Mouse (Mus musculus) heart, adult 2 months (tissue): ENCODE measurements around the gene Unc13b. TPM values are rescaled to one million over a fixed set of nuclear protein-coding genes. Genes with fewer than 3 reads are reported as not detected.
A peak's percentile ranks its signal among the peaks of the same experiment; 100 is the strongest.

Experiments used
- DNase-seq, 2 experiments: peaks; one replicate each; pipeline ENCODE4 v3.0.0; 2021
- H3K27ac ChIP-seq: fragments of 200-600 bp; 2 replicates; pipeline ENCODE4 v1.8.1; 2022
- H3K27me3 ChIP-seq: fragments of 200-500 bp; 2 replicates; pipeline ENCODE4 v1.6.1; 2012; ENCODE audit warnings: mild to moderate bottlenecking, low read length, inconsistent platforms, mixed read lengths; ENCODE audit not compliant: control insufficient read depth, insufficient read depth
- H3K36me3 ChIP-seq: fragments of 200-500 bp; 2 replicates; pipeline ENCODE4 v1.6.1; 2012; ENCODE audit warnings: low read length, inconsistent platforms; ENCODE audit not compliant: control insufficient read depth, insufficient read depth
- H3K4me1 ChIP-seq: fragments of 200-500 bp; 2 replicates; pipeline ENCODE4 v1.6.1; 2011; ENCODE audit warnings: low read length; ENCODE audit not compliant: control insufficient read depth, insufficient read depth
- H3K4me3 ChIP-seq: fragments of 200-600 bp; 2 replicates; pipeline ENCODE4 v1.8.1; 2022
- H3K79me2 ChIP-seq: fragments of 200-500 bp; replicated peaks from 2 replicates; pipeline ENCODE4 v1.6.1; 2012; ENCODE audit warnings: mild to moderate bottlenecking, inconsistent platforms, low read length, moderate library complexity, mixed read lengths; ENCODE audit not compliant: control insufficient read depth, insufficient read depth
- H3K9ac ChIP-seq: fragments of 200-500 bp; 2 replicates; pipeline ENCODE4 v1.6.1; 2012; ENCODE audit warnings: low read depth, mild to moderate bottlenecking, control low read depth, inconsistent platforms, low read length, mixed read lengths
- CTCF ChIP-seq: fragments of 200-600 bp; IDR thresholded peaks from 2 replicates; pipeline ENCODE4 v1.8.1; 2022; ENCODE audit warnings: antibody characterized with exemption, mild to moderate bottlenecking, moderate library complexity
- EP300 ChIP-seq: fragments of 200-500 bp; IDR thresholded peaks from 2 replicates; pipeline ENCODE4 v1.6.1; 2011; ENCODE audit warnings: low read depth, low read length, control low read depth; ENCODE audit not compliant: insufficient read depth
- POLR2A ChIP-seq: fragments of 200-500 bp; IDR thresholded peaks from 2 replicates; pipeline ENCODE4 v1.6.1; 2011; ENCODE audit warnings: mild to moderate bottlenecking, low read depth, low read length, control low read depth; ENCODE audit not compliant: insufficient read depth
- WGBS: fragments of 180-500 bp; shearing (Covaris S2); methylation state at CpG from one replicate; pipeline ENCODE4 v1.1.7; 2018; 5-methylcytosine and 5-hydroxymethylcytosine counted together
- intact Hi-C: fragments of 180-260 bp; cut with DNase I; formaldehyde crosslinking; loops from one replicate; pipeline ENCODE4 v1.15.1; 2025
- polyA plus RNA-seq: library from polyadenylated mRNA; depleted of rRNA; stranded (reverse); fragments of >200 nt; gene quantifications from 2 replicates; pipeline ENCODE4 v1.2.3, GENCODE M21; 2012
- total RNA-seq, 2 experiments: library from RNA; stranded (reverse); gene quantifications; 2 replicates each; pipeline ENCODE4 v1.2.3; 2021

Unc13b gene
- total and polyA plus RNA-seq, 3 experiments, result 6.7 to 10.9 (median 10.0) TPM

DNA sequence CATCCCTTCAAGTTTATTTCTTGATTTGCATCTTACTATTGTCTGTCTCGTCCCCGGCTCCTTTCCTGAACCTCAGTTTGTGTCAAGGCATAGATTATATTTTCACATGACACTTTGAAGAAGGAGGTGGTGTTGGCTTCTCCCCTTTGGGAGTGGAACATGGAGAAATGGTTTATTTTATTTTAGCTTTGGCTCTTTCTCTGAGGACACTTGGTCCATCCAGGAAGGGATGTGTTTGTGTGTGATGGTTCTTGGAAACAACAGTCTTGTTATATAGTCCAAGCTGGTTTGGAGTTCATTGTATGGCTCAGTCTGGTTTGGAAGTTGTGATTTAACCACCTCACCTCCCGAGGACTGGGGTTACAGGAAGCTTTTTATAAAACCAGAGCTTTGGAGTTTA lies 944 bp downstream of the Unc13b start:
- WGBS, result 27% methylated on average over 3 of the region's 3 CpGs
- intact Hi-C loops, result no loop called here
- H3K27ac ChIP-seq, result peak overlapping the region; percentile 80

DNA sequence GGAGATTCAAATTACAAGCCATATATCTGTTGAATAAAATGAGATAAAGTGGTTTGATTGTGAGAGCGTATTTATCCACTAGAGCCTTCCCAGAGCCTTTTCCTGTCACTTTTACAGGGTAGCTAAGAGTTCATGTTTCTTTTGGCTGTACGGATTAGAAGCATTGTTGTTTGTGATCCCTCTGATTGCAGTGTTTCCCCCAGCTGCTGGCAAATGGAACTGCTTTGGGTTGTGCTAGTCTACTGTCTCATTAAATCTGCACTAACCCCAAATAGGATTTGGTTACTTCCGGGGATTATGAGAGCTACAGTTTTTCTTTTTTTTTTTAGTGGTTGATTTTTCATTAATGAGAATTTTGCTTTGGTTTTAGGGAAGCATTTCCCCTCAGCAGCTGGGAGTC lies 1.5 kb downstream of the Unc13b start:
- Histone ChIP-seq H3K27ac (peak overlapping the region; percentile 80), H3K4me3 (no peak overlapping the region), H3K4me1 (no peaks in the 10 kb centered on the region; the same call in 1 of the 2 replicates), H3K27me3 (no peaks in the 10 kb centered on the region), H3K79me2 (no peaks in the 10 kb centered on the region), H3K36me3 (no peaks in the 10 kb centered on the region; the same call in 1 of the 2 replicates), H3K9ac (no peak overlapping the region)
- WGBS, result 37% methylated on average over 3 of the region's 3 CpGs
- DNase-seq, result no peak
- intact Hi-C loops, result no loop called here
- TF ChIP-seq CTCF (peak; percentile 48), EP300 (no peak)

More for the DNA sequence above, 944 bp downstream of the Unc13b start:
- Histone ChIP-seq H3K4me3 (peak overlapping the region; percentile 89), H3K9ac (no peak overlapping the region), H3K27me3 (no peaks in the 10 kb centered on the region), H3K79me2 (no peaks in the 10 kb centered on the region), H3K4me1 (no peaks in the 10 kb centered on the region; the same call in 1 of the 2 replicates), H3K36me3 (no peaks in the 10 kb centered on the region; the same call in 1 of the 2 replicates)
- DNase-seq, result no peak
- TF ChIP-seq POLR2A, result no peak
- no peak for TF ChIP-seq EP300
- no peak for TF ChIP-seq CTCF

DNA sequence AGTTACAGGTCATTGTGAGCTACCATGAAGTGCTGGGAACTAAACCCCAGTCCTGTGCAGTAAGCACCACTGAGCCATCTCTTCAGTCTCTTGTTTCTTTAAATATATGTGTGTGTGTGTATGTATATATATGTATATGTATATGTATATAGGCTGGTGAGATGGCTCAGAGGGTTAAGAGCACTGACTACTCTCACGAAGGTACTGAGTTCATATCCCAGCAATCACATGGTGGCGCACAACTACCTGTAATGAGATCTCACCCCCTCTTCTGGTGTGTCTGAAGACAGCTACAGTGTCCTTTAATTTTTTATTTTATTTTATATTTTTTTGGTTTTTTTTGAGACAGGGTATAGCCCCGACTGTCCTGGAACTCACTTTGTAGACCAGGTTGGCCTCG lies 6.7 kb downstream of the Unc13b start:
- no peak overlapping the region for H3K4me3 ChIP-seq
- intact Hi-C loops, result no loop called here
- H3K9ac ChIP-seq, result no peak overlapping the region
- DNase-seq, result no peak
- H3K36me3 ChIP-seq, result no peaks in the 10 kb centered on the region; the same call in 1 of the 2 replicates
- no peaks in the 10 kb centered on the region; the same call in none of the 2 replicates for H3K4me1 ChIP-seq
- H3K27ac ChIP-seq, result no peak overlapping the region
- H3K27me3 ChIP-seq, result no peaks in the 10 kb centered on the region
- TF ChIP-seq EP300 (no peak), POLR2A (no peak), CTCF (no peak)
- H3K79me2 ChIP-seq, result no peaks in the 10 kb centered on the region
- 95% methylated on average over 4 of the region's 4 CpGs for WGBS

DNA sequence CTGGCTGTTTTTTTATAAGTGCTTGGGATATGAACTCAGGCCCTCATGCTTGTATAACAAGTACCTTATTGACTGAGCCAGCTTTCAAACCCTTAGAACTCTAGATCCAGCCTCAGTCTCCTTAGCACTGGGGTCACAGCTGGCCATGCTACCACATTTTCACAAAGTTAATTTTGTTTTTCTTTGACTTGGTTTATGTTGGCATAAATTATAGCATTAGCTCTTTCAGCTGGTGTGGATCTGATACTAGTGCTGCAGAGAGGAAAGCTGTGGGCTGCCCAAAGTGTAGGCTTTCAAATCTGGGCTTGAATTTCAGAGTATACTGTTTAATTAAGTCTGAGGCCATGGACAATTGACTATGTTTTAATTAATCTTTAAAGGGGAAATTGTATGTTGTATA lies 16.2 kb downstream of the Unc13b start:
- Histone ChIP-seq H3K4me1 (no peaks in the 10 kb centered on the region), H3K27me3 (no peaks in the 10 kb centered on the region), H3K9ac (no peak overlapping the region), H3K79me2 (no peaks in the 10 kb centered on the region), H3K36me3 (no peaks in the 10 kb centered on the region), H3K27ac (no peak overlapping the region), H3K4me3 (no peak overlapping the region)
- intact Hi-C loops, result no loop called here
- DNase-seq, result no peak
- TF ChIP-seq CTCF, result no peak
- no peak for TF ChIP-seq EP300

DNA sequence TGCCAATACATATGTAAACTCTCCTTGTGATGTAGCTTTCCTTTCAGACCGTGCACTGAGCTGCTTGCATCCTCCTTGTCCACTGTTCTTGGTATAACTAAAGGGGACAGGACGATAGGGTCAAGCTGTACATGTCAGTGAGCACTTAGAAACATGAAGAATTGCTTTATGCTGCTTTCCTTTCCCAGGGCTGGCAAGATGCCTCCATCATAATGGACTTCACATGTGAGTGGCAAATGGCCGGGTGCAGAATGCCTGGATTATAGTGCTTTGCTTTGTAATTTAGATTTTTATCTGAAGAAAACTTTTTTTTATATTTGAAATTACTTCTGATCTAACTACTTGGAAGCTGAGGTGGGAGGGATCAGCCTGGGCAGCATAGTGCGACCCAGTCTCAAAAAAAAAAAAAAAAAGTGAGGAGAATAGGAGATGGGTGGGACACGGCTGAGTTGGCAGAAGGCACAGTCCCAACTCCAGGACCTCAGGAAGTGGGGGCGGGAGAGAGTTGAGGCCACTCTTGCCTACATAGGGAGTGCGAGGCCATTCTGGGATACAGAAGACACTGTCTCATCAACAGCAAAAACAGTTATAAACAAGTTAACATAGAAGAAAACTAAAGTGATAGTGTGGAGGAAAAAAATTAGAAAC lies 19.4 kb downstream of the Unc13b start:
- no peaks in the 10 kb centered on the region for H3K4me1 ChIP-seq
- no peaks in the 10 kb centered on the region for H3K36me3 ChIP-seq
- TF ChIP-seq CTCF, result no peak
- TF ChIP-seq POLR2A, result no peak
- no peak for TF ChIP-seq EP300
- no peak overlapping the region for H3K4me3 ChIP-seq
- no peak for DNase-seq
- H3K27ac ChIP-seq, result no peak overlapping the region
- 36% methylated on average over 7 of the region's 7 CpGs for WGBS
- intact Hi-C loops, result no loop called here
- H3K79me2 ChIP-seq, result no peaks in the 10 kb centered on the region
- H3K9ac ChIP-seq, result no peak overlapping the region
- no peaks in the 10 kb centered on the region for H3K27me3 ChIP-seq

DNA sequence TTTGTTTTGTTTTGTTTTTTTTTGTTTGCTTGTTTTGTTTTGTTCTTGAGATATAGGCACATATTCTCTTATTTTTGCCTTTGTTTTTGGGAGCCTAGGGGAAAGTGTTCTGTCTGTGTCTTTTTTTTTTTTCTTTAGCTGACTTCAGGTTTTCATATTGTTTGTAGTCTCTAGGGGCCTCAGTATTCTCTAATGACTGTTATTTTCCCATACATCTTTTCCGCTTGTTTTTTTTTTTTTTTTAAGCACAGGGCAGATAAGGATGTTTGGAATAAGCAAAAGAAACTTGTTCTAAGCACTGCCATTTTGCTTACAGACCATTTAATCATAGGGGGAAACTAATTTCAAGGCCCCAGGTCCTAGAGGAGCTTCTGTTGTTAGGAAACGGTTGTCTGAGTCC lies 23.7 kb downstream of the Unc13b start:
- no peaks in the 10 kb centered on the region for H3K4me1 ChIP-seq
- 44% methylated on average over 2 of the region's 2 CpGs for WGBS
- no peaks in the 10 kb centered on the region for H3K36me3 ChIP-seq
- no peak overlapping the region for H3K27ac ChIP-seq
- intact Hi-C loops, result no loop called here
- no peak overlapping the region for H3K9ac ChIP-seq
- no peaks in the 10 kb centered on the region for H3K79me2 ChIP-seq
- H3K27me3 ChIP-seq, result no peaks in the 10 kb centered on the region
- no peak for TF ChIP-seq CTCF
- TF ChIP-seq EP300, result no peak
- no peak for TF ChIP-seq POLR2A
- DNase-seq, result no peak
- H3K4me3 ChIP-seq, result no peak overlapping the region
